Mouse (Mus musculus) cerebellum, adult 8-10 months (tissue): ENCODE results near the gene Lhfpl4.

Experiments used
- DNase-seq: peaks from one replicate; pipeline ENCODE4 v3.0.0; 2022

The Lhfpl4 gene

DNA sequence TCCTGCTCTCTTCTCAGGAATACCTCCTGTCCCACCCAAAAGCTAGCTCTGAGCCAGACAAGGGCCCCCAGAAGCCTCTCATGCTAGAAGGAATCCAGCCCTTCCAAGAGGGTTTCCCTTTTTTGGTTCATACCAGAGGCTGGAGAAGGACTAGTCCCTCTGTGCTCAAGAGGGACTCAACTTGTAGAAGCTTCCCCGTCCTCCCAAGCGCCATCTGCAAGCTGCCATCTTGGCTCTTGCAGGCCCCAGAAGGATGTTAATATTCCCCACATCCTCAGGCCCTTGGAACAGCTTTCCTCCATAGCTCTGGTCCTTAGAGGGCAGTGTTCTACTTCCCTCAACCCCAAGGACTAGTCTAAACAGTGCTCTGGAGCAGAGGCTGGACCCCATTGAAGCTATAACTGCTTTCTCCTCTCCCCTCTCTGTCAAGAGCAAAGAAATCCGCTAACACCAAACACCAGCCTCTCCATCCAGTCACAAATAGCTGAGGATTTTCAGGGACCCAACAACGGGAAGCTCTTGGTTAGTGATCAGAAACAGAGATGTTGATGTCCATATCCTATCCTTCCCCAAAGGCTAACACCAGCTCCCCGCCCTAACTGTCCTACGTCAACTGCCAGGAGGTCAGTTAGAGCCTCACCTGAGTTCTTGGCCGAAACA is 26.7 kb downstream of the Lhfpl4 start:
- DNase-seq = no peak

DNA sequence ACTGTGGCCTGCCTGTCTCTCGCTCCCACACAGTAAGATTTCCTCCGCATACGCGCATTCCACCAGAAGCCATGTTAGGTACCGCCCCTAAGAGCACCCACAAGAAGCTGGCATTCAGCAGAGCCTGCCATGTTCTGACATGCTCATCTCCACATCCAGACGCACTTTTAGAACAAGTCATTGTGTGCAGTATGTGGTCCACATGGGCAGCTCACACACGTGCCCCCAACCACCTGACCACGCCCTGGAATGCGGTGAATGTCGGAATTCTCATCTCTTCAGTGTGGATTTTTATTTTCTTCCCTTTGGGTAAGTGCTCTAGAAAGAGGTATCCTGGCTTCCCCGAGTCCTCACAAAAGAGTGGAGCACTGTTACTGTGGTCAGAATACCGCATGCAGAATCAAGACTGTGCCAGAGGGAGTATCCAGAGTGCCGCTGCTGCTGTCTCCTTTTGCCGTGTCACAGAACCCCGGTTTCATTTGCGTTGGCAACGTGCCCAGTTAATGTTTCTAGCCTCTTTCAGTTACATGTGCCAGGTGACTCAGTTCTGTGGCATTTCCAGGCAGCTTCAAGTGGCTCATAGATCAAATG is 28.4 kb downstream of the Lhfpl4 start:
- peak; percentile 48 for DNase-seq

DNA sequence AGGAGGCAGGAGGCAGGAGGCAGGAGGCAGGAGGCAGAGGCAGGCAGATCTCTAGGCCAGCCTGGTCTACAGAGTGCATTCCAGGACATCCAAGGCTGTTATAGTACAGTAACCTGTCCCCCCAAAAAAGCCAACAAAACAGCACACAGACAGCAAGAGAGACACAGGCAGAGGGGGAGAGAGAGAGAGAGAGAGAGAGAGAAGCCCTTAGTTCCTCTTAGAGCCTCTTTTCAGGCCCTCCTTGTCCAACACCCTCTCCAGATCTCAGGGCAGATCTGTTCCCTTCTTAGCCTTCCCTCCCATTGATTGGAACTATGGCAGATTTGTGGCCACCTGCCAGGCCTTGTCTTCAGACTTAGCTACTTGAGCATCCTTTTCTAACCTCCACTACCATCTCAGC is 31.7 kb downstream of the Lhfpl4 start:
- no peak for DNase-seq

DNA sequence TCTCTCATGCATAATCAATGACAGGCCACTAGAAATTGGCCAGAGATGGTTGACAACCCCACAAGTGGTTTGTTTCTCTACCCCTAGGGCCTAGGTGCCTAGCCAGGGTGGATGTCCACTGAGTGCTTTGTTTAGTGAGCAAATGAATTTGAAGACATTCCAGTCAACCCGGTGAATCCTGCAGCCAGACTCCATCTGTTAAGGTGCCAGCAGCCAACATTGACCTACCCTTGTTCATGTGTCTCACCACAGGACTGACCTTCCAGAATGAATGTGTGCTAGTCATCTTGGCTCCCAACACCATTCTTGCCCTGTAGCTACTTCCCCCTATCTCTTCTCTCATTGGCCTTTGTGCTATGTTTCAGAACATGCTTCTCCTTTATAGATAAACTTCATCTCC is 33.2 kb downstream of the Lhfpl4 start:
- peak; percentile 55 for DNase-seq

DNA sequence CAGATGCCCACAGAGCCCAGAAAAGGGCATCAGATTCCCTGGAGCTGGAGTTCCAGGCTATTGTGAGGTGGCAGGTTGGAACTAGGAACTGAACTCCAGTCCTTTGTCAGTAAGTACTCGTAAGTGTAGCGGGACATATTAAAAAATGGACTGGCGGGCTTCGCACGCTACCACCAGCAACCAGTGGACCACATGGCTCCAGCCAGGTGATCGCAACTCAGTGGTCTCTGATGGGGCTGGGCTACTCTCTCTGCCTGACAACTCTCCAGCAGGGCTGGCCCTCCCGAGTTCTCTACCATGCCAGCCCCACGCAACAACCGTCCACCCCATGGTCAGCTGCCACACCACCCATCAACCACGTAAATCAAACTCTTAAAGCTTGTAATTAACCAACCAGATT is 35.1 kb downstream of the Lhfpl4 start:
- no peak for DNase-seq

DNA sequence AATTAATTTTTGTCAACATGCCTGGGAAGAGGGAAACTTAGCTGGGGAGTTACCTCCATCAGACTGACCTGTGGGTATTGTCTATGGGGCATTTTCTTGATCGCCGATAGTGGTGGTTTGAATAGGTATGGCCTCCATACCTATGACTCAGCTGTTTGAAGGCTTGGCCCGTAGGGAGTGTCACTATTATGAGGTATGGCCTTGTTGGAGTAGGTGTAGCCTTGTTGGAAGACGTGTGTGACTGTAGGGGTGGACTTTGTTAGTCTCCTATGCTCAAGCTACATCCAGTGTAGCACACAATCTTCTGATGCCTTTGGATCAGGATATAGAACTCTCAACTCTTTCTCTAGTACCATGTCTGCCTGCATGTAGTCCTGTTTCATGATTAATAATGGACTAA is 39.1 kb downstream of the Lhfpl4 start:
- DNase-seq = no peak

DNA sequence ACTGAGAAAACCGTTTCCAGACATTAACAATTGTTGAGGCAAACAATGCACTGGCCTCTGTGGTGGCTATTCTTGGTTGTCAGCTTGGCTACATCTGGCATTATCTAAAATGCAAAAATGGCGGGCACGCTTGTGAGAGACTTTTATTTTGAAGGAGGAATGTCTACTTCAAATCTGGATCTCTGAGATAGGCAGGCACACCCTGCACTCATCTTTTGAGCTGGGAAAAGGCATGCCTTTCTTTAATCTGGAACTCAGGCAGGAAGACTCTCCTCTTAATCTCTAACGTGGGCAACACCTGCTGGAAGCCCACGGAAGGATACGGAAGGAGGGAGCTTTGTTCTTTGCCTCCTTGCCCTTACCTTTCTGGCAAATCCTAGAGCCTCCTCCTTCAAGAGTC is 40.3 kb downstream of the Lhfpl4 start:
- no peak for DNase-seq

DNA sequence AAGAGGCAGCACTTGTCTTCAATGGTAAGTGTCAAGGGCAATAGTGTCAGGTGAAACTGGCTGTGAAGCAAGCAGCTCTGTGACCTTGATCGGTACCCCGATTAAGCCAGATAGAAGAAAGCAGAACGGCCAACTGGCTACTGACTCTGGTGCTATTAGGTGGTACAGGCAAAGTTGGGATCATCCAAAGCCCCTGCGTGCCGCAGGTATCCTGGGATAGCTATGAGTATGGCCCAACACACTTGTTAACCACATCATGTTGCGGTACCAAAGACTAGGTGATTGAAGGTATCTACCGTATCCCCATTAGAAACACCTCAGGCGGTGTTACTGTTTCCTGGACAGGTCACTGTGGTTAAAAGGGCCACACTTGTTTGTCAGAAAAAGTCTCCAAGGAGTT is 41.1 kb downstream of the Lhfpl4 start:
- no peak for DNase-seq

DNA sequence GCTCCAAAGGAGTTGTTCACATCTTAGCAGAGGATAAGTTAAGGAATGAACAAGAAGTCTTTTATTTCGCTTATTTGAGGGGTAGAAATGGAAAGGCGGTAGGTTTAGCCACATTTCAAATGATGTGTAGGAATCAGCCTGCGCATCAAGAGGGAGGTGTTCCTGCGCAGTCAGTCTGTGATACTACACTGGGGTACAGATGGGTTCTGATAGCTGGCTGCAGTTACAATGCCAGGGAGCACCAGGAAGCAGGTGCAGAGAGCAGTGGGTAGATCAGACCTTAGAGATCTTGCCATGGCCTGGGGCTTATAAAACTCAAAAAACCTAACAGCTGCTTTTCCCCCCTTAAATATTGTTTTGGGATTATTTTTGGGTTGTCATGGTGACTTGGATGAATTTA is 49.9 kb downstream of the Lhfpl4 start:
- no peak for DNase-seq

DNA sequence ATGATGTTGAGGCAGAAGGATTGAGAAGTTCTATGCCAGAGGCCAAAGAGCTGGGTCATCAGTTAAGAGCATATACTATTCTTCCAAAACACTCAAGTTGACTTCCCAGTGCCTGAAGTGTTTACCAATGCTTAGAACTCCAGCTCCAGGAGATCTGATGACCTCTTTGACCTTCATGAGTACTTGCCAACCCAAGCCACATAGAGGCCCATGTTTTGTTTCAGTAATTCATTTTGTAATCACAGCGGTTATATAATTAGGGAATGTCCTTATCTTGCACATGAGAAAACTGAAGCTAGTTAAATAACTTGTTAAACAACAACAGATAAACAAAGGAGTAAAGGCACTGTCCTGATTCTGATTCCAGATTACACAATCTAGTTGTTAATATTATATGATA is 50.4 kb downstream of the Lhfpl4 start:
- no peak for DNase-seq

DNA sequence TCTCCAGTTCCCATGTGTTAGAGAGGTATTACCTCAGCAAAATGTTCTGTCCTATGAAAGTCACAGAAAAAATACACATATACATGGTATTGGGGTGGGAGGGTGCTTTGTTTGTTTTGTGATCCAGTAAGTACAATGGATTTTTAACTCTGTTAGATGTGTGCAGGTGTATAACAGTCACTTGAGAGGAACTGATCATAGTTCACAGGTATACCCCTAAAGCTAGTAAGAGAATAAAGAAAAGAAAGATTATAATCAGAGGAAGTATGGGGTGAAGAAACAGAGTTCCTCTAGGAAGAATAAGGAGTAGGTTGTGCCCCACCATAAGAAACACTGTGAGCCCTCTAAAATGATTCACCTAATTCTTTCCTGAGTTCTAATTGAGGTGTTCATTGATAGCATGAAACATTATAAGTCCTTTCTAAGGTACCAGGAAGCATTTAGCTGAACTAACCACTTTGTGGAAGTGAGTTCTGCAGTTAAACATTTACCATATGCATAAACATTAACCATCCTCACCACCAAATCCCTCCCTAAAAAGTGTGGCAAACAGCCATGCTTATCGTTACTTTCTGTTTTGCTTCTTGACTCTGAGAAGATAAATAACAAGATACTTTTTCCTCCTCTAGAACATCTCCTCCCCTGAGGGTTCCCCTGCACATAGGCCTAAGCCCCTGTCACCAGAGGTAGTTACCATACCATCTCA is 53.6 kb downstream of the Lhfpl4 start:
- no peak for DNase-seq

DNA sequence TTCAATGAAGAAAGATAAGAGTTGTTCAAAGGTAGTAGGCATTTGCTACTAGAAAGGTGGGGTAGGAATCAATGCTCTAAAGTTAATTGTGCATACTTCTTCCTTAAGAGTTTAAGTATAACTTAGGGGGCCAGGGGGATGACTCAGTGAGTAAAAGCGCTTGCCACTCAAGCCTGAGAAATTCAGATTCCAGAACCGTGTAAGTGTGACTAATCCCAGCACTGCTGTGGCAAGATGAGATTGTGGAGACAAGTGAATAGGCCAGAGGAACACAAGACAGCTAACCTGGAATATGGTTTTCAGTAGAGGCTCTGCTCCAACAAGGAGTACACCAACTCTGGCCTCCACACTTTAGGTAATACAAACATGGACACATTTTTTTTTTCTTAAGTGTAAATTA is 61.8 kb downstream of the Lhfpl4 start:
- DNase-seq = no peak

DNA sequence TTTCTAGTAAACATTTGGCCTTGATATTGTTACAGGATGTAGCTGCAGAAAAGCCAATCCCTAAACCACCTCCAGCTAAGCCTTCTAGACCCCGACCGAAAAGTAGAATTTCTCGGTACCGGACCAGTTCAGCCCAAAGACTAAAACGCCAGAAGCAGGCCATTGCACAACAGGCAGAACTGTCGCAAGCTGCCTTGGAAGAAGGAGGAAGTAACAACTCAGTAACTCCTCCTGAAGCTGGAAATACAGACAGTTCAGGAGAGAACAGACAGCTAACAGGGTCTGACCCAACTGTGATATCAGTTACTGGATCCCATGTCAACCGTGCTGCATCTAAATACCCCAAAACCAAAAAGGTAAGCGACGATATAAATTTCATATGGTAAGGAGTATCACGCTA is 74.4 kb downstream of the Lhfpl4 start:
- DNase-seq = no peak
